Mouse (Mus musculus) urinary bladder, postnatal 4 days (tissue): ENCODE results near the gene Btbd35f13.
"Not testable (repeated sequence)": the region's sequence is repeated elsewhere in the genome, so short reads cannot be mapped to it uniquely, and the experiment has no call there.

Experiments
- DNase-seq, 2 experiments: peaks; one replicate each; pipeline ENCODE4 v3.0.0; 2021 to 2022; ENCODE audit warnings: low spot score in 2 of 2

Btbd35f13 gene

GRCm38 (mm10) chrX:33656872-33657271 is at the start of gene Btbd35f13:
Gene Btbd35f13, plus strand, starts transcription at chrX:33657172.
- DNase-seq, result not testable (repeated sequence)

GRCm38 (mm10) chrX:33702249-33702648 is 45.3 kb downstream of the Btbd35f13 start, which contains the start of gene Btbd35f14:
Gene Btbd35f14, minus strand, starts transcription at chrX:33702349.
- not testable (repeated sequence) for DNase-seq
